Mouse (Mus musculus) spleen, adult 2 months (tissue): ENCODE measurements around the gene Reps2.

ENCODE experiments used
- CTCF ChIP-seq: fragments of 200-500 bp; IDR thresholded peaks from 2 replicates; pipeline ENCODE4 v1.5.1; 2011; ENCODE audit warnings: mild to moderate bottlenecking, inconsistent platforms; ENCODE audit not compliant: insufficient read depth, insufficient read length, insufficient replicate concordance; ENCODE audit errors: extremely low read depth
- POLR2A ChIP-seq: fragments of 200-500 bp; IDR thresholded peaks from 2 replicates; pipeline ENCODE4 v1.6.1; 2011; ENCODE audit warnings: low read depth, low read length, inconsistent platforms

GRCm38 (mm10) chrX:162666166-162666565 is 22.7 kb upstream of the Reps2 start:
- TF ChIP-seq CTCF (no peak), POLR2A (no peak)
